Mouse (Mus musculus): ENCODE results near the gene Yes1.

DNA sequence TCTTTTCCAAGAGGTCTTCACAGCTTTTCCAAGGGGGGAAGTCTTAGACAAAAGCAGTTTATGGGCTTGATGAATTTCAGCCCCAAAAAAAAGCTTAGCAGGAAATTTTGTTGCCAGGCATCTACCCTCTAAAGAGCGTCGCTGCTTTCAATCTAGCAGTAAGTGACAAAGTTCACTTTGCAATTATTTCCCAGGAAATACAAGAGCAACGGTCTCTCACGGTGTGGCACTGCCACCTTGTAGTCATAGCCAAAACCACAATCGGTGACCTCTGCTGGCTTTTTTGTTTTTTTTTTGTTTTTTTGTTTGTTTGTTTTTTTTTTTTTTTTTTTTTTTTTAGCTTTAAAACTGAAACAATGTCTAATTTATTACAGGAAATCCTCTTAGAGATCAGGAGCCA, 39.2 kb upstream of the Yes1 start:
- TF ChIP-seq CTCF (IDR thresholded peaks at IDR 0.05; ENCODE audit: borderline replicate concordance, control insufficient read depth, extremely low read depth, insufficient read depth, low read length, poor library complexity) (no peak), POLR2A (IDR thresholded peaks at IDR 0.05; ENCODE audit: control insufficient read depth, extremely low read depth, insufficient read depth, low read length, poor library complexity) (no peak)
